8 mouse cellular contexts compared by ENCODE assay signal in genomic region chr15:37165887-37166507, GRCm38 (mm10).
DNase-seq lines count a peak whose midpoint lies in the region; ATAC-seq and TF ChIP-seq lines count a peak whose summit lies in the region.

No protein-coding gene starts in this region.

- no peak for ATAC-seq in forebrain, embryonic 12.5 days (ENCODE audit: low FRiP score)
- 0 out of 2 replicates have a peak, but pooled peaks have one; percentile 55 for ATAC-seq in lung, embryonic 15.5 days (ENCODE audit: borderline replicate concordance, extremely low read depth, low FRiP score, low TSS enrichment)

- H3K27ac ChIP-seq in forebrain, embryonic 10.5 days, result no peak overlapping the region
- no peak overlapping the region for H3K27ac ChIP-seq in forebrain, embryonic 12.5 days
- no peak overlapping the region for H3K27ac ChIP-seq in lung, embryonic 15.5 days
- no peak overlapping the region for H3K27ac ChIP-seq in thymus, adult 2 months (ENCODE audit: control insufficient read depth, insufficient read depth, low read length)

- H3K9me3 ChIP-seq in forebrain, embryonic 10.5 days, result 0 out of 2 replicates have a peak, but pooled peaks cover 3% of the 10 kb centered on the region
- no peaks in the 10 kb centered on the region for H3K9me3 ChIP-seq in forebrain, embryonic 12.5 days
- no peaks in the 10 kb centered on the region for H3K9me3 ChIP-seq in lung, embryonic 15.5 days

- H3K9ac ChIP-seq in forebrain, embryonic 12.5 days, result no peak overlapping the region
- H3K9ac ChIP-seq in lung, embryonic 15.5 days, result no peak overlapping the region

- TF ChIP-seq CTCF in brain, embryonic 14.5 days (IDR thresholded peaks at IDR 0.05; ENCODE audit: borderline replicate concordance, extremely low read depth, insufficient read depth, insufficient read length), result no peak
- TF ChIP-seq CTCF in thymus, adult 2 months (IDR thresholded peaks at IDR 0.05; ENCODE audit: borderline replicate concordance, control insufficient read depth, extremely low read depth, insufficient read depth, low read length, poor library complexity), result no peak

- no peaks in the 10 kb centered on the region for H3K36me3 ChIP-seq in forebrain, embryonic 10.5 days (replicated peaks)
- H3K36me3 ChIP-seq in forebrain, embryonic 12.5 days (replicated peaks), result no peaks in the 10 kb centered on the region
- H3K36me3 ChIP-seq in lung, embryonic 15.5 days, result no peaks in the 10 kb centered on the region
- no peaks in the 10 kb centered on the region for H3K36me3 ChIP-seq in thymus, adult 2 months (ENCODE audit: control insufficient read depth, insufficient read depth, low read length)

- no peak overlapping the region for H3K4me2 ChIP-seq in forebrain, embryonic 12.5 days
- H3K4me2 ChIP-seq in lung, embryonic 15.5 days, result peak overlapping the region; percentile 23; the same call in 1 of the 2 replicates

- TF ChIP-seq POLR2A in brain, embryonic 14.5 days (IDR thresholded peaks at IDR 0.05; ENCODE audit: borderline replicate concordance, extremely low read depth, insufficient read depth, insufficient read length, poor library complexity, severe bottlenecking), result no peak
- TF ChIP-seq POLR2A in thymus, adult 2 months (IDR thresholded peaks at IDR 0.05; ENCODE audit: control insufficient read depth, extremely low read depth, insufficient read depth, low read length, poor library complexity), result no peak

- peaks cover 14% of the 10 kb centered on the region; the same call in 1 of the 2 replicates for H3K4me1 ChIP-seq in forebrain, embryonic 10.5 days
- H3K4me1 ChIP-seq in forebrain, embryonic 12.5 days, result no peaks in the 10 kb centered on the region
- peaks cover 7% of the 10 kb centered on the region for H3K4me1 ChIP-seq in lung, embryonic 15.5 days
- H3K4me1 ChIP-seq in thymus, adult 2 months (replicated peaks; ENCODE audit: control insufficient read depth, insufficient read depth, low read length), result no peaks in the 10 kb centered on the region

- peak; percentile 16 for DNase-seq in forebrain, embryonic 10.5 days (ENCODE audit: extremely low spot score, low spot score)
- peak; percentile 12 for DNase-seq in brain, embryonic 14.5 days (ENCODE audit: low read depth)
- DNase-seq in kidney, adult 18-20 months, result peak; percentile 11
- DNase-seq in thymus, adult 2 months, result no peak
- DNase-seq in gastrocnemius, adult 8-10 months (ENCODE audit: low spot score in 2 of 2), result no peak
- no peak for DNase-seq in testis, postnatal 14 days (ENCODE audit: low spot score)

- H3K27me3 ChIP-seq in forebrain, embryonic 10.5 days (ENCODE audit: poor library complexity, severe bottlenecking), result peaks cover 22% of the 10 kb centered on the region
- H3K27me3 ChIP-seq in forebrain, embryonic 12.5 days, result no peaks in the 10 kb centered on the region
- H3K27me3 ChIP-seq in lung, embryonic 15.5 days, result no peaks in the 10 kb centered on the region
- H3K27me3 ChIP-seq in thymus, adult 2 months (ENCODE audit: control insufficient read depth, insufficient read depth, low read length), result no peaks in the 10 kb centered on the region

- WGBS in forebrain, embryonic 10.5 days, result 24% methylated on average over 12 of the region's 12 CpGs
- 29% methylated on average over 12 of the region's 12 CpGs for WGBS in forebrain, embryonic 12.5 days
- WGBS in lung, embryonic 15.5 days, result 12% methylated on average over 12 of the region's 12 CpGs
- WGBS in thymus, adult 2 months, result 23% methylated on average over 12 of the region's 12 CpGs

- no peak overlapping the region for H3K4me3 ChIP-seq in forebrain, embryonic 10.5 days
- no peak overlapping the region for H3K4me3 ChIP-seq in forebrain, embryonic 12.5 days (replicated peaks)
- H3K4me3 ChIP-seq in lung, embryonic 15.5 days, result no peak overlapping the region
- H3K4me3 ChIP-seq in thymus, adult 2 months (ENCODE audit: control insufficient read depth, insufficient read depth, low read length), result no peak overlapping the region

Comparison
In these comparisons a context has a peak if more than half of its experiments do, and no peak if none do; other contexts are left out.
1. DNase-seq: peak in forebrain, embryonic 10.5 days (single experiment), brain, embryonic 14.5 days (single experiment) and kidney, adult 18-20 months (single experiment); none in thymus, adult 2 months (single experiment), gastrocnemius, adult 8-10 months (0 of 2) and testis, postnatal 14 days (single experiment).